Comparison of ENCODE assay signal across 37 mouse cellular contexts in the genomic region with DNA sequence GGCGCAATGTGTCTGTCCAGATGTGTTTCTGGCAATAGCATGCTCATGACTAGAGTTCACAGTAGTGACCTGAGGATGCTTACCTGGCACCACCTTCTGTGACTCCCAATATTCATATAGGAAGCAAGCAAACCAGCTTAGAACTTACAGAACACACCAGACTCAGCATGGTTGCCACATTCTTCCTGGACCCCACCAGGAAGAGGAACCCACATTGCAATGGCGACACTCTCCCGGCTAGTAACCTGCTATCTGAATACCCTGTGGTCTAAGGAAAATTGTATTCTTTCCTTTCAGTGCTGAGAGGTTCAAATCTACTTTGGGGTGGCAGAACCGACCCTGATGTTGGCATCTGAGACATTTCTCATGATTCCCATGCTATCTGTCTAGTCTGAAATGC. TPM values are rescaled to one million over a fixed set of nuclear protein-coding genes. Genes with fewer than 3 reads are reported as not detected.
"Had no signal": no experiment of that assay in that cellular context is flagged by ENCODE, and none has a peak within 500 bp of the region (broad histone marks: within the 10 kb centered on the region; RNA-seq: fewer than 3 reads in every experiment).

No protein-coding gene starts in this region.

- H3K9ac ChIP-seq: limb, embryonic 12.5 days; limb, embryonic 13.5 days; limb, embryonic 15.5 days; liver, embryonic 12.5 days; liver, embryonic 13.5 days; liver, embryonic 14.5 days; liver, embryonic 15.5 days; liver, postnatal 0 days; lung, embryonic 14.5 days; lung, embryonic 15.5 days; midbrain, embryonic 12.5 days; midbrain, embryonic 13.5 days; midbrain, embryonic 15.5 days; neural tube, embryonic 12.5 days; neural tube, embryonic 13.5 days had no signal

- H3K4me1 ChIP-seq: limb, embryonic 10.5 days; liver, embryonic 12.5 days; liver, embryonic 13.5 days; liver, embryonic 15.5 days; megakaryocyte, embryonic 14.5 days; midbrain, embryonic 12.5 days; midbrain, embryonic 13.5 days; midbrain, embryonic 15.5 days; neural tube, embryonic 12.5 days had no signal

- H3K4me3 ChIP-seq: limb, embryonic 10.5 days; limb, embryonic 12.5 days; limb, embryonic 13.5 days; limb, embryonic 15.5 days; liver, embryonic 12.5 days; liver, embryonic 13.5 days; liver, embryonic 15.5 days; lung, embryonic 15.5 days; megakaryocyte, embryonic 14.5 days; midbrain, embryonic 10.5 days; midbrain, embryonic 12.5 days; midbrain, embryonic 13.5 days; midbrain, embryonic 15.5 days; myocyte; neural tube, embryonic 12.5 days; neural tube, embryonic 13.5 days had no signal

- H3K27ac ChIP-seq: limb, embryonic 10.5 days; limb, embryonic 12.5 days; limb, embryonic 13.5 days; limb, embryonic 15.5 days; liver, embryonic 12.5 days; liver, embryonic 13.5 days; liver, embryonic 14.5 days; liver, embryonic 15.5 days; lung, embryonic 15.5 days; macrophage; midbrain, embryonic 10.5 days; midbrain, embryonic 12.5 days; midbrain, embryonic 13.5 days; midbrain, embryonic 15.5 days; neural tube, embryonic 12.5 days; neural tube, embryonic 13.5 days had no signal

- DNase-seq: left cerebral cortex, postnatal 4 days; liver; liver, embryonic 13.5 days; liver, postnatal 0 days; lung, adult 18-20 months; lung, adult 2 months; lung, embryonic 14.5 days; lung, postnatal 10 days; lung, postnatal 14 days; lung, postnatal 36 days; lung, postnatal 4 days; midbrain, embryonic 14.5 days had no signal

- H3K36me3 ChIP-seq: limb, embryonic 10.5 days; limb, embryonic 12.5 days; limb, embryonic 13.5 days; limb, embryonic 15.5 days; liver, embryonic 12.5 days; liver, embryonic 13.5 days; liver, embryonic 15.5 days; lung, embryonic 15.5 days; midbrain, embryonic 10.5 days; midbrain, embryonic 12.5 days; midbrain, embryonic 13.5 days; midbrain, embryonic 15.5 days; neural tube, embryonic 12.5 days; neural tube, embryonic 13.5 days had no signal

- H3K9me3 ChIP-seq: limb, embryonic 10.5 days; limb, embryonic 12.5 days; limb, embryonic 13.5 days; limb, embryonic 15.5 days; liver, embryonic 12.5 days; liver, embryonic 13.5 days; liver, embryonic 15.5 days; lung, embryonic 15.5 days; megakaryocyte, embryonic 14.5 days; midbrain, embryonic 10.5 days; midbrain, embryonic 12.5 days; midbrain, embryonic 13.5 days; midbrain, embryonic 15.5 days; neural tube, embryonic 12.5 days; neural tube, embryonic 13.5 days had no signal

- H3K4me2 ChIP-seq: limb, embryonic 12.5 days; limb, embryonic 13.5 days; limb, embryonic 15.5 days; liver, embryonic 11.5 days; liver, embryonic 12.5 days; liver, embryonic 13.5 days; liver, embryonic 15.5 days; lung, embryonic 14.5 days; lung, embryonic 15.5 days; midbrain, embryonic 11.5 days; midbrain, embryonic 12.5 days; midbrain, embryonic 13.5 days; midbrain, embryonic 15.5 days; neural tube, embryonic 12.5 days; neural tube, embryonic 13.5 days had no signal

- ATAC-seq: liver, embryonic 12.5 days; liver, postnatal 0 days; lung, postnatal 0 days; midbrain, embryonic 13.5 days; midbrain, embryonic 15.5 days; midbrain, embryonic 16.5 days had no signal

- H3K27me3 ChIP-seq: limb, embryonic 15.5 days; liver, embryonic 13.5 days; liver, embryonic 15.5 days; lung, embryonic 15.5 days; midbrain, embryonic 12.5 days; midbrain, embryonic 13.5 days; midbrain, embryonic 15.5 days; neural tube, embryonic 13.5 days had no signal

RNA-seq across cellular contexts. Expression of gene Pkd1l1, which starts 5.1 kb away (rescaled TPM):
- total RNA-seq: left cerebral cortex, postnatal 10 days; left cerebral cortex, postnatal 25 days; liver, adult 2 months; monocyte, adult 5-6 weeks had no signal
- polyA plus RNA-seq: limb, embryonic 10.5 days; liver, postnatal 0 days; macrophage; midbrain, embryonic 11.5 days; myocyte had no signal
